Mouse (Mus musculus) frontal cortex, adult (tissue): Measurements from ENCODE around the gene Slc39a11.
A peak's percentile ranks its signal among the peaks of the same experiment; 100 is the strongest.

Experiments
- ATAC-seq: cut with Nextera tagmentation; 2 replicates; pipeline ENCODE4 v1.9.2; 2017; ENCODE audit warnings: mild to moderate bottlenecking, moderate library complexity, mixed read lengths; ENCODE audit not compliant: low TSS enrichment

The Slc39a11 gene

DNA sequence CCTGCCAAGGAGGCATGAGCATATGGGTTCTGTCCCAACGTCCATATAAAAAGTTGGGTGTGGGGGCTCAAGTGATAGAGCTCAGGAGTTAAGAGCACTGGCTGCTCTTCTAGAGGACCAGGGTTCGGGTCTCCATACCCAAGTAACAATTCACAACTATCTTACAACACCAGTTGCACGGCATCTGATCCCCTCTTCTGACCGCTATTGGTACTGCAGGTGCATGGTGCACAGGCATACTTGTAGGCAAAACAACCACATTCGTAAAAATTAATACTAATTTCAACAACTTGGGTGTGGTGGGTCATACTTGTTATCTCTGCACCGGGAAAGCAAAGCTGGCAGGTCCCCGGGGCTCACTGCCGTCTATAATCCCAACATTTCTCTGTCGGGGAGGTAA lies 240.8 kb downstream of the Slc39a11 start:
- no peak for ATAC-seq

DNA sequence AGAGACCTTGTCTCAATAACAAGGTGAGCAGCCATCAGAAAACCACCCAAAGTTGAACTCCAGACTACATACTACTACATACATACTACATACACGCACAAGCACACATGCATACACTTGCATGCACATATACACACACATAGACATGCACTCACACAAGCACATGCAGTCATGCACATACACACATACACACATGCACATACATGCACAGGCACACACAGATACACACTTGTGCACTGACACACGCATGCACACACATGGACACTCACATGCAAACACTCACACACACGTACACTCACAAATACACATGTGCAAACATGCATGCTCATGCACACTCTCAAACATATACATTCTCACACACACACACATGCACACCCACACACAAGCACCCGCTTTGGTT lies 242.4 kb downstream of the Slc39a11 start:
- no peak for ATAC-seq

GRCm38 (mm10) chr11:113400868-113401267 lies 249.0 kb downstream of the Slc39a11 start:
- ATAC-seq, result no peak

DNA sequence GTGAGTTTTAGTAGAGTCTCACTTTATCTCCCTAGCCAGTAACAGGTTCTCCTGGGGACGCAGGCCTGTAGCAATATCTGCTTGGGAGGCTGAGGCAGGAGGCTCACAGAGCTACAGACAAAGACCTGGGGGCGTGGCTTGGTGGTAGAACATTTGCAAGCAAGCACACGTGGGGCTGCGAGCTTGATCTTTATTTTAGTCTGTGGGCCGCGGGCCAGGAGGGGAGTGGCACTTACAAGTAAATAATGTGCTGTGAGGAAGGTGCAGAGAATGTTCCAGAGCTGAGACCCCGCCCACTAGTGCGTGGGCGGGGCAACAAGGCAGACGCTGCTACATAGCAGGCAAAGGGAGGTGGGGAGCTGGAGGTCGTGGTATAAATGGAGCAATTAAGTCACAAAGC lies 250.3 kb downstream of the Slc39a11 start:
- ATAC-seq, result no peak

DNA sequence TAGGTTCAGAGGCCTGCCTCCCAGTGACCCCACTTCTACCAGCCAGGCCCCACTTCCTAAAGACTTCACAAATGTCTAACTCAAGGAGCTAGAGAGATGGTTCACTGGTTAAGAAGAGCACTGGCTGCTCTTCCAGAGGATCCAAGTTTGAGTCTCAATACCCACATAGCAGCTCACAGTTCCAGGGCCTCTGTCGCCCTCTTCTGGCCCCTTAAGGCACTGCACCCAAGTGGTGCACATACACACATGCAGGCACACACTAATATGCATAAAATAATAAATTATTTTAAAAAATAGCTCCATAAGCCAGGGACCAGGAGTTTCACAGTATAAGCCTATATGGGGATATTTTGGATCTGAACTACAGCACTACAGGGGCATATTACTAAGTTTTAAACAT lies 252.5 kb downstream of the Slc39a11 start:
- no peak for ATAC-seq

GRCm38 (mm10) chr11:113393366-113394150 lies 256.3 kb downstream of the Slc39a11 start:
- ATAC-seq, result no peak

GRCm38 (mm10) chr11:113391664-113392063 lies 258.2 kb downstream of the Slc39a11 start:
- ATAC-seq, result peak; percentile 79

DNA sequence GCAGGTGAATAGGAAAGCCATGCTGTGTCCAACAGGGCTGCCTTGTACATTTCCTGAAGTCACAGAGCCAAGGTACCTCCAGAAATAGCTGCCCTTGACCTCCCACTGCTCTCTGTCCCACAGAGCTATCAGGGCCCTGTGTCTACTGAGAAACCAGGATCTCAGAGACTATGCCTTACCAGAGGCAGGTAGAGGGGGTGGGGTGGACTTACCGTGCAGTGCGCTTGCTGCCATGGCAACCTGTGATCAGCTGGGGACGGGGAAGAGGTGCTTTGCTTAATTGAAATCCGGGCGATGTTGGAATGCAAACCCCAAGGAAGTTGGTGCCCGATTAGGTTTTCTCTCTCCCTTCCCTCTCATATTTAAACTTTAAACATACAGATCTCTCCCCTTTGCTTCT lies 260.2 kb downstream of the Slc39a11 start:
- ATAC-seq, result no peak

- ATAC-seq, result no peak
These were observed 267.0 kb downstream of the Slc39a11 start for GRCm38 (mm10) chr11:113382674-113383571.

GRCm38 (mm10) chr11:113381550-113381949 lies 268.3 kb downstream of the Slc39a11 start:
- ATAC-seq, result no peak

GRCm38 (mm10) chr11:113378867-113379266 lies 271.0 kb downstream of the Slc39a11 start:
- no peak; the same call in 1 of the 2 replicates for ATAC-seq

DNA sequence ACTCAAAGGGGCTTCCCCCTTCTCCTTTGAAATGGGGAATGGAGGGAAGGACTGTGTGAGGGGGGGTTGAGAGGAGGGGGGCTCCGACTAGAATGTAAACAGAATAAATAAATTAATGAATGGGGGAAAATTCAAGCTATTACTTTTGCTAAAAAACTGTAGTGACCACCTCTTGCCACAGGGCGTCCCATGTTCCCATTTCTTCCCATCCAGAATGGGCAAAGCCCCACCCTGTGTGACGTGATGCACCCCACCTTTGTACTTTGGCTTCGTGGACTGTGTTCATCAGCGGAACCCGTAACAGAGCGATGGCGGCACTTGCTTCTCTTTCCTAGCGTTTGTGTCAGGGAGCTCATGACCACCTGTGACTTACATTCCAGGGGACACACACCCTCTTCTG lies 273.8 kb downstream of the Slc39a11 start:
- no peak for ATAC-seq

GRCm38 (mm10) chr11:113373926-113374325 lies 276.0 kb downstream of the Slc39a11 start:
- no peak for ATAC-seq

- no peak for ATAC-seq
These were observed 276.5 kb downstream of the Slc39a11 start for GRCm38 (mm10) chr11:113373331-113373730.

GRCm38 (mm10) chr11:113368046-113368445 lies 281.8 kb downstream of the Slc39a11 start:
- ATAC-seq, result no peak

DNA sequence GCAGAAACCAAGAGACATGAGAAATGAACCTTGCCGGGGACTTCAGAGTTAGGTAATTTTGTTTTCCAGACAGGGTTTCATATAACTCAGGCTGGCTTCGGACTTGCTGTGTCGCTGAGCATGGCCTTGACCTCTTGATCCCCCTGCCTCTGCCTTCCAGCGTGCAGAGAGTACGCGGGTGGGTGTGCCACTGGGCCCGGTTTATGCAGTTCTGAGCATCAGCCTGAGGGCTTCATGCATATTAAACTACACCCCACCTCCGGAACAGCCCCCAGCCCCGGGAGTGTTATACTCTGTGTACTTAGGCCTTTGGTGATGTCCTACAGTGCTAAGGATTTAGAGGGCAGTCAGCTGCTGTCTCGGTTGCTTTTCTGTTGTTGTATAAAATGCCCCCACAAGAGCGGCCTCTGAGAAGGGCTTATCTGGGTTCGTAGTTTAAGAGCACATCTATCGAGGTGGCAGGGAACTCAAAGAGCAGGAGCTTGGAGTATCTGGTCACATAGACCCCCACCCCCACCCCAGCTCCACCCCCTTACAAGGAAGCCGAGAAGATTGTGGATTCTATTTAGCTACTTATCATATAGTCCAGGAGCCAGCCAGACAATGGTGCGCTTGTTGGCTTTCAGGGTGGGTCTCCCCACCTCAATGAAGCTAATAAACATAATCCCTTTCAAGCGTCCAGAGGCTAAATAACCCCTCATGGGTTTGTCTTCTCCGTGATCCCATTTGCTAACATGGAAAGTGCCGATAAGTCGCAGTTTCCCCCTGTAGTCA lies 283.4 kb downstream of the Slc39a11 start:
- no peak for ATAC-seq

DNA sequence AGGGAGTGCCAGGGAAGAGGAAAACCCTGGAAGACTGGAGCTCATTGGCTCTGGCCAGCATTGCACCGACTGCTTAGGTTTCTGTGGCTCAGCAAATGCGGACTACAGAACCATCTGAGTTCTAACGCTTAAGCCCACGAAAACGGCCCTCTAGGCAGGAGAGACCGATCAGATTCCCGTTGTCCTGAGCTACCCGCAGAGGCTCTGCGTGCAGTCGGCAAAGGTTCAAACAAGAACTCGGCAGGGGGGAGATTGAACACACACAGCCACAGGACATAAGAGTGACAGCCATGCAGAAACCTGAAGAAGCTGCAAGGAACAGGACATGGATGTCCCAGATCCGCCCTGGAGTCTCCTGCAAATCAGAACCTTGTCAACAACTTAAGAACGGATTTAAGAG lies 286.1 kb downstream of the Slc39a11 start:
- ATAC-seq, result peak; percentile 31; the same call in 1 of the 2 replicates

DNA sequence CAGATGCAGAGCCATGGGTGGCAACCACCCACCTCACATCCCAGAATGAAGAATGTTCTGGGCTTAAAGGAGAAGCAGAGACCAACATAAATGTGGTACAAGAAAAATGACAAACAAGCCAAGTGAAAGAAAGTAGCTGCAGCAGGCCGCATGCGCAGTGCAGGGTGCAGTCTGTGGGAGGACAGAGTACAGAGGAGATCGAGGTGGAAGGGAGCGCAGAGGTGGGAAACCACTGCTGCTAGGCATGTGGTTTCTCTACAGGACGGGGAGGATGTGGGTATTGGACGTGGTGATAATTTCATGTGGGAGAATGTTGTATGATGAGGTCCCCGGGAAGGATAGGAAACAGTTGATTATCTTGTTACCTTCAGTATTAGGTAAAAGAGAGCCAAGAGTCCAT lies 287.3 kb downstream of the Slc39a11 start:
- ATAC-seq, result no peak

DNA sequence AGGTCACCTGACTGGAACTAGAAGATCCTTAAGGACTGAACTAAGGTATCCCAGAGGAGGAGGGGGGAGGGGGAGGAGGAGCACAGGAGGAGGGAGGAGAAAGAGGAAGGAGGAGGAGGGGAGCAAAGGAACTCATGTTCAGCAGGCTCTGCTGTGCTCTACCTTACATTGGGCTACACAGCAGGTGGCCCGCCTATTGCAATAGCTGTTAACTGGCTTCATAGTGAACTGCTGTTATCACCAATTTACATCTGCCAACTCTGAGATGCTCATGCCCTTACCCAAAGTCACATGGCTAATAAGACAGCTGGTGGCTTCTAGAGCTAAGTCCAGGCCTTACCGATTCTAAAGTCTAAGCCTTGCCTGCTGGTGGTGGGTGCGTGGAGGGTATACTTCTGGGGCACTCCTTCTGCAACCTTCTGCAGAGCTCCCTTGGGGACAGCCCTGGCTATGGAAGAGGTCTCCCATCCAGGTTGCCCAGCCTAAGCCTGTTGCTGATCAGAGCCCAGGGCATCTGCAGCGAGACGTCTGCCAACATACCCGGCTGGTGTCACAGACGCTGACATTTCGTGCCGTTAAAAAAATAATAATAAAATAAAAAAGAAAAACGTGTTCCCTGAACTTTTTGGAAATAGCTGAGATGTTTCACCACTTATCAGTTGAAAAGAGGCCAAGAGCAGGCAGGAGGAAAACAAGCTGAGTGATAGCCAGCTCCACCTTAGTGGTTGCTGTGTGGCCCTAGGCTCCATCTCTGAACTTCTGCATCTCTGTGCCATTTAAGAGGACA lies 289.6 kb downstream of the Slc39a11 start:
- ATAC-seq, result no peak

DNA sequence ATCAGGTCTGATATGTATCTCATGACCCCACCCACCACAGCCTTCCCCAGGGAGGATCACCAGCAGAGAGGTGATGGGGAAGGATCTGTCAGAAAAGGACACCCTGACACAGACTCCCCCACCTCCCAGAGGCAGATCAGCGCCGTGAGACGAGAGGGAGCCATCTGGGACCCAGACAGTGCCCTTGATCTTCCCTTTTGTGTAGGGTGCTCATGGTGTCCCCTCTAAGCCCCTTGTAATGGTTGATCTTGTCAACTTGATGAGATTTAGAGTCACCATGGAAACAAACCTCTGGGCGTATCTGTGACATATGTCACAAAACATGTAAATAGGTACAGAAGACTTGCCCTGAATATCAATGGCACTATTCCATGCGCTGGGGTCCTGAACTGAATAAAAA lies 293.9 kb downstream of the Slc39a11 start:
- no peak for ATAC-seq

GRCm38 (mm10) chr11:113352085-113352815 lies 297.6 kb downstream of the Slc39a11 start:
- peak; percentile 70 for ATAC-seq
